13 mouse cellular contexts compared by ENCODE assay signal in the genomic region with DNA sequence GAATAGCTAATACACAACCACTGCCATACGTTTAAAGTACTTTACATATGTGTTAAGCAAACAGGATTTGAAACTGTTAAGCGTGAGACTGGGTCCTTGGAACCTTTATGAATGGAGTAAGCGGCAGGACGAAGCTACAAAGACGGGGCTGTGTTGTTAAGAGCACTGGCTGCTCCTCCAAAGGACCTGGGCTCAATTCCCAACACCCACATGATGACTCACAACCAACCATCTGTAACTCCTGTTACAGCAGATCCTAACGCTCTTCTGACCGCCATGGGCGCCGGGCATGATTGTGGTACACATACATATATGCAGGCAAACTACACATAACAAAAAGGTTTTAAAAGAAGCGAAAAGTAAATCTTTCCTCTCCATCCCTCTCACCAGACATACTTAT. TPM values are rescaled to one million over a fixed set of nuclear protein-coding genes. Genes with fewer than 3 reads are reported as not detected.
A peak's percentile ranks its signal among the peaks of the same experiment; 100 is the strongest.
DNase-seq lines count a peak whose midpoint lies in the region; ATAC-seq and TF ChIP-seq lines count a peak whose summit lies in the region.
"Had no signal": no experiment of that assay in that cellular context is flagged by ENCODE, and none has a peak within 500 bp of the region (broad histone marks: within the 10 kb centered on the region; RNA-seq: fewer than 3 reads in every experiment).

No protein-coding gene starts in this region.

- no peak overlapping the region for H3K4me3 ChIP-seq in hindbrain, postnatal 0 days (ENCODE audit: low read length)
- H3K4me3 ChIP-seq in hindbrain, embryonic 12.5 days: no peak overlapping the region
- H3K4me3 ChIP-seq: embryonic facial prominence, embryonic 10.5 days; liver, embryonic 13.5 days had no signal

- no peaks in the 10 kb centered on the region for H3K27me3 ChIP-seq in hindbrain, postnatal 0 days (ENCODE audit: insufficient read depth, low read length)
- H3K27me3 ChIP-seq in hindbrain, embryonic 12.5 days: peaks cover 29% of the 10 kb centered on the region

- 71% methylated on average over 10 of the region's 10 CpGs for WGBS in hindbrain, postnatal 0 days
- WGBS in hindbrain, embryonic 12.5 days: 82% methylated on average over 10 of the region's 10 CpGs

- no peak overlapping the region; the same call in 1 of the 2 replicates for H3K27ac ChIP-seq in hindbrain, postnatal 0 days
- H3K27ac ChIP-seq in hindbrain, embryonic 12.5 days: no peak overlapping the region
- H3K27ac ChIP-seq: embryonic facial prominence, embryonic 10.5 days; liver, embryonic 13.5 days; stomach, postnatal 0 days had no signal

- no peak overlapping the region for H3K9ac ChIP-seq in hindbrain, postnatal 0 days (replicated peaks; ENCODE audit: low read length)
- no peak overlapping the region for H3K9ac ChIP-seq in hindbrain, embryonic 12.5 days
- H3K9ac ChIP-seq: liver, embryonic 13.5 days had no signal

- no peaks in the 10 kb centered on the region for H3K9me3 ChIP-seq in hindbrain, postnatal 0 days (ENCODE audit: low read length)
- no peaks in the 10 kb centered on the region for H3K9me3 ChIP-seq in hindbrain, embryonic 12.5 days (replicated peaks)
- H3K9me3 ChIP-seq: embryonic facial prominence, embryonic 10.5 days had no signal

- H3K36me3 ChIP-seq in hindbrain, postnatal 0 days (ENCODE audit: insufficient read depth, low read length): no peaks in the 10 kb centered on the region
- no peaks in the 10 kb centered on the region for H3K36me3 ChIP-seq in hindbrain, embryonic 12.5 days
- H3K36me3 ChIP-seq: embryonic facial prominence, embryonic 10.5 days; liver, embryonic 13.5 days had no signal

- no peak for ATAC-seq in hindbrain, postnatal 0 days
- no peak for ATAC-seq in hindbrain, embryonic 12.5 days (ENCODE audit: low FRiP score)

- H3K4me1 ChIP-seq in hindbrain, postnatal 0 days (ENCODE audit: insufficient read depth, low read length): peaks cover 3% of the 10 kb centered on the region; the same call in 1 of the 2 replicates
- H3K4me1 ChIP-seq in hindbrain, embryonic 12.5 days: peaks cover 23% of the 10 kb centered on the region

- peak; percentile 43 for DNase-seq in hindbrain, postnatal 0 days (ENCODE audit: low spot score)
- DNase-seq in brain, adult 2 months (ENCODE audit: low read depth, low spot score): peak; percentile 79
- DNase-seq in layer of hippocampus, adult 18-20 months (ENCODE audit: low spot score in 2 of 2): peak; percentile 70 to 86
- peak; percentile 49 to 52 for DNase-seq in right cerebral cortex, adult 2 months (ENCODE audit: low spot score in 2 of 2)
- no peak for DNase-seq in heart, postnatal 4 days
- DNase-seq in T-cell, adult 2 months (ENCODE audit: low spot score): no peak
- DNase-seq: adrenal gland, adult 8-10 months; kidney, adult 11 months; liver, embryonic 13.5 days; spleen, adult 18-20 months had no signal

- no peak for TF ChIP-seq CTCF in hindbrain, postnatal 0 days (IDR thresholded peaks at IDR 0.05; ENCODE audit: low read depth)

- H3K4me2 ChIP-seq in hindbrain, postnatal 0 days (ENCODE audit: low read depth, low read length): no peak overlapping the region
- no peak overlapping the region for H3K4me2 ChIP-seq in hindbrain, embryonic 12.5 days (replicated peaks)
- H3K4me2 ChIP-seq: liver, embryonic 13.5 days had no signal

RNA-seq across cellular contexts. Expression of gene Cybrd1, which starts 3.1 kb away (rescaled TPM):
- total RNA-seq in hindbrain, postnatal 0 days (2014; rRNA removed): 11.3 and 13.5 TPM in 2 replicates
- 4.0 and 4.5 TPM in 2 replicates for polyA plus RNA-seq in hindbrain, postnatal 0 days (2015; fragmentation: Nextera tagmentation; extraction: Ambion mirVana)
- polyA plus RNA-seq in hindbrain, embryonic 12.5 days (2016; fragmentation: Nextera tagmentation; extraction: Ambion mirVana): 1.6 TPM in 2 replicates
- 1 to 10 TPM; 1.9 to 3.1 TPM for total RNA-seq in layer of hippocampus, adult 18-20 months (2021)
- total RNA-seq in heart, postnatal 4 days (2021): 1 to 10 TPM; 1.2 to 1.3 TPM

Comparison
In these comparisons a context has a peak if more than half of its experiments do, and no peak if none do; other contexts are left out.
1. DNase-seq: peak in hindbrain, postnatal 0 days (single experiment), brain, adult 2 months (single experiment), layer of hippocampus, adult 18-20 months (2 of 2) and right cerebral cortex, adult 2 months (2 of 2); none in heart, postnatal 4 days (single experiment) and T-cell, adult 2 months (single experiment).